Mouse (Mus musculus) megakaryocyte-erythroid progenitor cell, adult 5 weeks (primary cell): ENCODE measurements around the gene Cdhr5. TPM values are rescaled to one million over a fixed set of nuclear protein-coding genes. Genes with fewer than 3 reads are reported as not detected.

Experiments used
- polyA plus RNA-seq: library from polyadenylated mRNA; stranded (reverse); fragments of >175 nt; gene quantifications from 2 replicates; pipeline ENCODE4 v1.2.3, GENCODE M21; 2012

Gene Cdhr5
- polyA plus RNA-seq, result 0.04 TPM in 1 of 2 replicates, not detected in the other

GRCm38 (mm10) chr7:141276546-141276945, at the start of gene Cdhr5:
Gene Cdhr5, minus strand, starts transcription at chr7:141276786.

GRCm38 (mm10) chr7:141291921-141292582, 15.5 kb upstream of the Cdhr5 start, which contains the start of gene Drd4:
Gene Drd4, plus strand, starts transcription at chr7:141292006.

GRCm38 (mm10) chr7:141278766-141279590, 2.4 kb upstream of the Cdhr5 start, which contains the start of gene Sct:
Gene Sct, minus strand, starts transcription at chr7:141279133.

GRCm38 (mm10) chr7:141265739-141266561, 10.6 kb downstream of the Cdhr5 start, which contains the start of gene Irf7:
Gene Irf7, minus strand, starts transcription at chr7:141266481.

GRCm38 (mm10) chr7:141228279-141229067, 48.1 kb downstream of the Cdhr5 start, which contains the start of gene Phrf1:
Gene Phrf1, plus strand, starts transcription at chr7:141228784.

Other genes with a start within 250 kb of the Cdhr5 start
- gene Gm17387, start 247.7 kb downstream of the Cdhr5 start, polyA plus RNA-seq, result not detected in 2 replicates
- gene B4galnt4, start 215.7 kb downstream of the Cdhr5 start, polyA plus RNA-seq, result 5.3 and 7.4 TPM in 2 replicates
- 5.2 and 6.1 TPM in 2 replicates for gene Pkp3, start 198.6 kb downstream of the Cdhr5 start, polyA plus RNA-seq
- 25.0 and 28.0 TPM in 2 replicates for gene Sigirr, start 176.2 kb downstream of the Cdhr5 start, polyA plus RNA-seq
- not detected in 2 replicates for gene Ano9, start 159.0 kb downstream of the Cdhr5 start, polyA plus RNA-seq
- 57.1 and 69.8 TPM in 2 replicates for gene Ptdss2, start 154.4 kb downstream of the Cdhr5 start, polyA plus RNA-seq
- 24.0 and 25.0 TPM in 2 replicates for gene Rnh1, start 103.9 kb downstream of the Cdhr5 start, polyA plus RNA-seq
- 41.0 and 48.4 TPM in 2 replicates for gene Hras, start 82.8 kb downstream of the Cdhr5 start, polyA plus RNA-seq
- gene Lrrc56, start 82.6 kb downstream of the Cdhr5 start, polyA plus RNA-seq, result 6.8 and 8.0 TPM in 2 replicates
- 0.20 and 0.49 TPM in 2 replicates for gene Lmntd2, start 62.7 kb downstream of the Cdhr5 start, polyA plus RNA-seq
- gene Rassf7, start 60.9 kb downstream of the Cdhr5 start, polyA plus RNA-seq, result 13.1 and 15.1 TPM in 2 replicates
- gene Phrf1, start 48.0 kb downstream of the Cdhr5 start, polyA plus RNA-seq, result 130 and 156 TPM in 2 replicates
- 47.5 and 78.3 TPM in 2 replicates for gene Irf7, start 10.3 kb downstream of the Cdhr5 start, polyA plus RNA-seq
- gene Sct, start 2.3 kb upstream of the Cdhr5 start, polyA plus RNA-seq, result not detected in 2 replicates
- 0.03 TPM in 1 of 2 replicates, not detected in the other for gene Drd4, start 15.2 kb upstream of the Cdhr5 start, polyA plus RNA-seq
- gene Deaf1, start 50.9 kb upstream of the Cdhr5 start, polyA plus RNA-seq, result 77.8 and 93.7 TPM in 2 replicates
- 11.4 and 11.9 TPM in 2 replicates for gene Tmem80, start 51.0 kb upstream of the Cdhr5 start, polyA plus RNA-seq
- gene Eps8l2, start 62.1 kb upstream of the Cdhr5 start, polyA plus RNA-seq, result 0.39 and 1.3 TPM in 2 replicates
- 342 and 397 TPM in 2 replicates for gene Taldo1, start 115.4 kb upstream of the Cdhr5 start, polyA plus RNA-seq
- 8.0 and 12.4 TPM in 2 replicates for gene Gatd1, start 137.3 kb upstream of the Cdhr5 start, polyA plus RNA-seq
- not detected in 2 replicates for gene Cend1, start 152.7 kb upstream of the Cdhr5 start, polyA plus RNA-seq
- 79.5 and 83.9 TPM in 2 replicates for gene Slc25a22, start 161.1 kb upstream of the Cdhr5 start, polyA plus RNA-seq
- 53.9 and 66.7 TPM in 2 replicates for gene Pidd1, start 167.2 kb upstream of the Cdhr5 start, polyA plus RNA-seq
- gene Rplp2, start 170.6 kb upstream of the Cdhr5 start, polyA plus RNA-seq, result 8,310 and 8,668 TPM in 2 replicates
- gene Pnpla2, start 178.4 kb upstream of the Cdhr5 start, polyA plus RNA-seq, result 168 and 188 TPM in 2 replicates
- gene Cracr2b, start 184.3 kb upstream of the Cdhr5 start, polyA plus RNA-seq, result 20.9 and 46.2 TPM in 2 replicates
- gene Cd151, start 190.6 kb upstream of the Cdhr5 start, polyA plus RNA-seq, result 19.8 and 21.9 TPM in 2 replicates
- 70.2 and 83.1 TPM in 2 replicates for gene Polr2l, start 198.3 kb upstream of the Cdhr5 start, polyA plus RNA-seq
- gene Tspan4, start 198.5 kb upstream of the Cdhr5 start, polyA plus RNA-seq, result 27.3 and 28.2 TPM in 2 replicates